Mouse (Mus musculus) forebrain, embryonic 12.5 days (tissue): ENCODE measurements around the gene Pars2. TPM values are rescaled to one million over a fixed set of nuclear protein-coding genes. Genes with fewer than 3 reads are reported as not detected.

ENCODE experiments used
- ATAC-seq: fragments of 200-750 bp; cut with Nextera tagmentation; 2 replicates; pipeline ENCODE4 v1.8.0; 2017; ENCODE audit warnings: moderate TSS enrichment; ENCODE audit not compliant: low FRiP score
- H3K27ac ChIP-seq: fragments of 300-500 bp; sonication (generic); 2 replicates; pipeline ENCODE4 v1.5.1; 2016; ENCODE audit warnings: mild to moderate bottlenecking
- H3K27me3 ChIP-seq: fragments of 300-500 bp; sonication (generic); 2 replicates; pipeline ENCODE4 v1.6.1; 2016; ENCODE audit warnings: mild to moderate bottlenecking
- H3K36me3 ChIP-seq: fragments of 300-500 bp; sonication (generic); replicated peaks from 2 replicates; pipeline ENCODE4 v1.6.1; 2016; ENCODE audit warnings: mild to moderate bottlenecking
- H3K4me1 ChIP-seq: fragments of 300-500 bp; sonication (generic); 2 replicates; pipeline ENCODE4 v1.6.1; 2016
- H3K4me2 ChIP-seq: fragments of 300-500 bp; sonication (generic); 2 replicates; pipeline ENCODE4 v1.6.1; 2016; ENCODE audit warnings: mild to moderate bottlenecking, moderate library complexity
- H3K4me3 ChIP-seq: fragments of 300-500 bp; sonication (generic); replicated peaks from 2 replicates; pipeline ENCODE4 v1.5.1; 2016; ENCODE audit warnings: mild to moderate bottlenecking
- H3K9ac ChIP-seq: fragments of 300-500 bp; sonication (generic); 2 replicates; pipeline ENCODE4 v1.6.1; 2016; ENCODE audit warnings: mild to moderate bottlenecking
- H3K9me3 ChIP-seq: fragments of 300-500 bp; sonication (generic); 2 replicates; pipeline ENCODE4 v1.6.1; 2016
- WGBS: fragments of 180-500 bp; shearing (Covaris S2); methylation state at CpG from one replicate; pipeline ENCODE4 v1.1.7; 2016; 5-methylcytosine and 5-hydroxymethylcytosine counted together
- polyA plus RNA-seq: library from polyadenylated mRNA; unstranded; fragments of >200 nt; fragmentation: Nextera tagmentation; extraction: Ambion mirVana; gene quantifications from 2 replicates; pipeline ENCODE4 v1.2.1, GENCODE M21; 2016

The Pars2 gene
- polyA plus RNA-seq, 1 experiment from 2014 or later: 11.2 TPM

DNA sequence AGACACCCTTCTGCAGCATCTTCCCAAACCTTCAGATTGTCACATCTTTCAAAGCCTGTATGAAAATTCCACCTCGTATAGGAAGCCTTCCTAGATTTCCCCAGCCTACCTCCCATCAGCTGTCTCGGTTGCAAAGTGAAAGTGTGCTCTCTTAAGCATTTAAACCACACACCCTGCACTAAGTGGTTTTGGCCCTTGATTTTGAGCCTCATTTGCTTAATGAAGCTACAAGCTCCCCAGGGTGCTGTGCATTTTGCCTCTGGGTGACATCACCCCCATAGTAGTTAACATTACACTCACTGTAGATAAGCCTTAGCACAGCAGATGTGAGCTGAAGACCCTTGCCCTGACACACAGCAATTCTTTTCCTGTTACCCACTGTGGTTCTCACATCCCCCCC is 30.1 kb downstream of the Pars2 start:
- Histone ChIP-seq H3K27me3 (no peaks in the 10 kb centered on the region), H3K4me1 (peaks cover 10% of the 10 kb centered on the region), H3K9me3 (no peaks in the 10 kb centered on the region), H3K4me2 (no peak overlapping the region), H3K4me3 (no peak overlapping the region), H3K27ac (no peak overlapping the region), H3K9ac (no peak overlapping the region), H3K36me3 (peaks cover 10% of the 10 kb centered on the region)
- 59% methylated on average over 2 of the region's 2 CpGs for WGBS
- ATAC-seq: no peak

DNA sequence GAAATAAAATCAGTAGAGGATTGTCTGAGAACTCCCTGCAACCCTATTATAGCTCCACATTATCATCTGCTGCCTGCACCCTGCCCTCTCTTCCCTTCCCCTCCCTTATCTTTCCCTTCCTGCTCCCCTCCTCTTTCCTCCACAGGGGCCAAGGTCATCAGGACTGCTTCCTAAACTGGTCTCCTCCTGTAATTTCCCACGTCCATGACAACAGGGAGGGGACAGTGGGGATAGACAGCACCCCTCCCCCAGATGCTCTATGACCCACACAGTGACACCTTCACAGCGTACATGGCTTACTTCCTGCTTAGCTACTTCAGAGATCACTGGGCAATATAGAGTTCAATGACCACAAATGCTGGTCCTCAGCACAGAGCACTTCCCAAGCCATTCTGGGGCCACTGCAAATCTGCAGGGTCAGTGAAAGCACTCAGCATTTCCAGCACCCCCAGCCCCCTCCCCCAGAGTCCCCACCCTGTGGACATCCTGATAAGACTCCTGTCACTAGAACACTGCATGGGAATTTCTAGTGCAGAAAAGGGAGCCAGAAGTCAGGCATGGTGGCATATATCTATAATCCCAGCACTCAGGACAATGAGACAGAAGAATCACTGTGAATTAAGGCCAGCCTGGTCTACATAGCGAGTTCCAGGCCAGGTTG is 37.9 kb downstream of the Pars2 start:
- Histone ChIP-seq H3K9ac (no peak overlapping the region), H3K4me2 (no peak overlapping the region), H3K27ac (no peak overlapping the region), H3K27me3 (peaks cover 10% of the 10 kb centered on the region; the same call in 1 of the 2 replicates), H3K4me1 (no peaks in the 10 kb centered on the region), H3K9me3 (no peaks in the 10 kb centered on the region), H3K4me3 (no peak overlapping the region), H3K36me3 (no peaks in the 10 kb centered on the region)
- WGBS: 59% methylated on average over 3 of the region's 3 CpGs
- ATAC-seq: no peak

DNA sequence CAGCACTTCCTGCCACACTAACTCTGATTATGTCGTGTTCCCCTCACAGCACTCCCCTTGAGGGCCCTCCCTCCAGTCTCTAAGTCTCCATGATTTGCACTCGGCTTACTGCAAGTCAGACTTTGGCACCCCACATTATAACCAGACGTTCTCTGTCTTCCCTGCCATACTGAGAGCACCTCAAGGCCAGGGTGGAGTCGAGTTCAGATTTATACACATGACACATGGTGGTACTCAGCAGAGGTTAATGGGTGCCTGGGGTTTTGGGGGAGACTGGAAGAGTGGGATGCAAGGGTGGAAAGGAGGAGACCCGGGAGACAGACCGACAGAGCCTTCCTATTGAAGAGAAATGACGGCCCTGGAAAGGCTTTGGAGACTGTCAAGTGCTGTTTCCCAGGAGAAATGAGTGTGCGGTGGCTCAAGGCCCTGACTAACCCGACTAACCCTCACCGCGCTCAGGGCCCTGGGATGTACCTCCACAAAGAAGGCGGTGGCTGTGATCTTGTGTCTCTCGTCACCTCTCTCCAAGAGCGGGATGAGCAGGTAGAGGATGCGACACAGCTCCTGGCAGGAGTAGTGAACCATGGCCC is 43.1 kb downstream of the Pars2 start:
- ATAC-seq: no peak
- Histone ChIP-seq H3K4me1 (no peaks in the 10 kb centered on the region), H3K27ac (no peak overlapping the region), H3K9me3 (no peaks in the 10 kb centered on the region), H3K36me3 (no peaks in the 10 kb centered on the region), H3K4me2 (no peak overlapping the region), H3K9ac (no peak overlapping the region), H3K4me3 (no peak overlapping the region), H3K27me3 (peaks cover 7% of the 10 kb centered on the region)
- 84% methylated on average over 15 of the region's 15 CpGs for WGBS

DNA sequence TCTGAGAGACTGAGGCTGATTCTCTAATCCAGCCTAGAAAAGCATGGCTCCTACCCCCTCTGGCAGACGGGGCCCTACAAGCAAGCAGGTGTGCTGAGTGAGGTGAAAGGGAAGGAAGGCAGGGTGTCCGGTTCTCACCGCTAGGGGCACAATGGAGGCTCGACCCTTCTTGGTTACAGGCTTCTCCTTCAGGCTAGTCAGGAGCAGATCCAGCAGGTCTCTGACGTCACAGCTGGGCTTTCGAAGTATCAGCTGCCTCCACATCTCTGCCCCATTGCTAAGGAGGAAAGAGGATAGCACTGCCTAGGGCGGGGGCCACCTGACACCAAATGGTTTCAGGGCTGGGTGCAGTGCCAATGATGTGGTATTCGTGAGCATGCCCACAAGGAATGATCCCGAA is 49.1 kb downstream of the Pars2 start:
- WGBS: 20% methylated on average over 9 of the region's 9 CpGs
- Histone ChIP-seq H3K9ac (no peak overlapping the region), H3K27ac (0 out of 2 replicates have a peak overlapping the region, but pooled peaks have one; percentile 48), H3K27me3 (peaks cover 6% of the 10 kb centered on the region; the same call in 1 of the 2 replicates), H3K36me3 (no peaks in the 10 kb centered on the region), H3K4me1 (peaks cover 23% of the 10 kb centered on the region), H3K4me3 (no peak overlapping the region), H3K9me3 (no peaks in the 10 kb centered on the region), H3K4me2 (no peak overlapping the region)
- ATAC-seq: peak; percentile 49; the same call in 1 of the 2 replicates

DNA sequence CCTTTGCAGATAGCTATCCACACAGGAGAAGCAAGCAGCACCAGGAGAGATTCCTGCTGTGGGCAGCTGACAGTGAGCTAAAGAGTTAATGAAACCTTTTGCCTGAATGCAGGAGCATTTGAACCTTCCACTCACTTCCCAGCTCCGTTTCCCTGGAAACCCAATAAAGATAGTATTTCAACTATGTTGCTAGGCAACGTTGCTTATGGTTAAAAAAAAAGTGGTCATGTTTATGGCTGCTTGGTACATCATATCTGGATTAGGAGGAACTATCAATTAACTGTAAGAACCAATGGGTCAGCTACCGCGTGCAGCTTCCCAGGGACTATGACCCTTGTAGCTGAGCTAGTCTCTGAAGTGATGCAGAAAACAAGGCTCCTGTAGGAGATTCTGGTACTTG is 49.9 kb downstream of the Pars2 start:
- Histone ChIP-seq H3K27me3 (peaks cover 6% of the 10 kb centered on the region; the same call in 1 of the 2 replicates), H3K36me3 (no peaks in the 10 kb centered on the region), H3K9me3 (no peaks in the 10 kb centered on the region), H3K4me2 (no peak overlapping the region), H3K9ac (no peak overlapping the region), H3K4me3 (no peak overlapping the region), H3K4me1 (peaks cover 29% of the 10 kb centered on the region), H3K27ac (peak overlapping the region; percentile 68)
- 55% methylated on average over 4 of the region's 4 CpGs for WGBS
- ATAC-seq: peak; percentile 21; the same call in 1 of the 2 replicates

DNA sequence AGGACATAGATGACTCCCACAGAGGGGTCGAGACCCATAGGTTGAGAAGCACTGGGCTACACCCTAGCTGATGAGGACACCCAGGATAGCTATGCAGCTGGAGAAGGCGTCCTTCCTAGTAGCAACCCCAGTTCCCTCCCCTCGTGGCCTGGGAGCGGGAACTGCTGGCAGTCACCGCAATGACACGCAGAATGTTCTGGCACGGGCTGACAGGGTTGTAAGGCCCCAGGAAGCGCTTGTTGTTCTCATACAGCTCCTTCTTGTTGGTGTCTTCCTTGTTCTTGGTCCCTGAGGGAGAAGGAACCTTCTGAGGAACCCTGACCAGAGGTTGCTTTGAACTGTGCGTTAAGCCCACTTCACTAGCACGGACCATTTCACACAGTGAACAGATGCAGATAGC is 53.1 kb downstream of the Pars2 start:
- ATAC-seq: no peak
- WGBS: 86% methylated on average over 10 of the region's 10 CpGs

DNA sequence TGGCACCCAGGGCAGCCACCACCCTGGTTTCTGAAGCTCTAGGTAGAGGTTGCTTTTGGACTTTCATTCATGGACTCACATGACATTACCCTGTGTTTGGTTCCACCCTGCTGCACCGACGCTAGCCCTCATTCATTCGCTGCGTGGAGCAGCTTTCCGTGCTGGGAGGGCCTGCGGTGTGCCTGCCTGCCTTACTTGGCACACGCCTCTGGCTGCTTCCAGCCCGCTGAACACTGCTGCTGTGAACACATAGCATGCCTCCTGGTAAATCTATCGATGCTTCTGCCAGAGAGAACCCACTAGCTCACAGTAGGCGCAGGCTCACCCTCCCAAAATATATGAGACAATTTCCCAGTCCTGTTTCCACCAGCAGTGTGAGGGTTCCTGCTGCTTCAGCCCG is 53.5 kb downstream of the Pars2 start:
- Histone ChIP-seq H3K4me3 (no peak overlapping the region), H3K4me1 (peaks cover 33% of the 10 kb centered on the region), H3K27ac (0 out of 2 replicates have a peak overlapping the region, but pooled peaks have one; percentile 26), H3K36me3 (no peaks in the 10 kb centered on the region), H3K9me3 (no peaks in the 10 kb centered on the region), H3K9ac (0 out of 2 replicates have a peak overlapping the region, but pooled peaks have one; percentile 1), H3K4me2 (no peak overlapping the region), H3K27me3 (peaks cover 16% of the 10 kb centered on the region)
- 53% methylated on average over 11 of the region's 11 CpGs for WGBS
- ATAC-seq: no peak

More for the DNA sequence above, 53.1 kb downstream of the Pars2 start:
- no peak overlapping the region for H3K27ac ChIP-seq
- no peaks in the 10 kb centered on the region for H3K9me3 ChIP-seq
- no peak overlapping the region for H3K9ac ChIP-seq
- peaks cover 33% of the 10 kb centered on the region for H3K4me1 ChIP-seq
- H3K4me2 ChIP-seq: no peak overlapping the region
- H3K36me3 ChIP-seq: no peaks in the 10 kb centered on the region
- no peak overlapping the region for H3K4me3 ChIP-seq
- peaks cover 15% of the 10 kb centered on the region for H3K27me3 ChIP-seq

Other genes with a start within 250 kb of the Pars2 start
- gene Pcsk9, start 186.7 kb upstream of the Pars2 start, polyA plus RNA-seq: 3.5 and 4.9 TPM in 2 replicates
- not detected in 2 replicates for gene Bsnd, start 158.8 kb upstream of the Pars2 start, polyA plus RNA-seq
- 6.4 and 9.8 TPM in 2 replicates for gene Dhcr24, start 90.0 kb upstream of the Pars2 start, polyA plus RNA-seq
- gene Lexm, start 33.8 kb upstream of the Pars2 start, polyA plus RNA-seq: 0.17 and 0.42 TPM in 2 replicates
- gene Ttc22, start 28.6 kb upstream of the Pars2 start, polyA plus RNA-seq: 0.17 TPM in 2 replicates
- 96.2 and 98.8 TPM in 2 replicates for gene Ttc4, start 27.9 kb downstream of the Pars2 start, polyA plus RNA-seq
- gene Mroh7, start 79.9 kb downstream of the Pars2 start, polyA plus RNA-seq: 0.14 and 0.28 TPM in 2 replicates
- not detected in 2 replicates for gene Fam151a, start 82.8 kb downstream of the Pars2 start, polyA plus RNA-seq
- gene Acot11, start 153.9 kb downstream of the Pars2 start, polyA plus RNA-seq: 1.4 TPM in 2 replicates